Mouse (Mus musculus): Measurements from ENCODE around the gene Lpcat2.

DNA sequence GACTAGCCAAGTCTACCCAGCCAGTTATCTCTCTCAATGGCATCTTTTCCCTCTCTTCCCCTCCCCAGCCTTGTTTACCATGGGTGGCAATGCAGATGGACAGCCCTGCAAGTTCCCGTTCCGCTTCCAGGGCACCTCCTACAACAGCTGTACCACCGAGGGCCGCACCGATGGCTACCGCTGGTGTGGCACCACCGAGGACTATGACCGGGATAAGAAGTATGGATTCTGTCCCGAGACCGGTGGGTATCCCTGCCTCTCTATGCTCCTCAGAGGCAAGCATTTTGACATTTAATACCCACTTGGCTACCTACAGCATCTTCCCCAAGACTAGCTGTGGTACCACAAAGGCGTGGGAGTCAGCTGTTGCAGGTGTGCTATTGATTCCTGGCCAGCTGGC is 19.2 kb upstream of the Lpcat2 start:
- no peak for TF ChIP-seq RCOR1 (IDR thresholded peaks at IDR 0.05; ENCODE audit: low read depth, low read length)
- no peak for TF ChIP-seq CTCF (IDR thresholded peaks at IDR 0.05 in 2 of 3, conservative IDR thresholded peaks at IDR 0.05 in 1 of 3; ENCODE audit: control insufficient read depth in 1 of 3, insufficient read depth in 1 of 3, low read depth in 2 of 3, low read length in 3 of 3, poor library complexity in 1 of 3, severe bottlenecking in 1 of 3)
- no peak for TF ChIP-seq ZMIZ1 (IDR thresholded peaks at IDR 0.05; ENCODE audit: low read depth, low read length)

Measured in MEL (cell line).